Mouse (Mus musculus): ENCODE measurements around the gene Gga2.

DNA sequence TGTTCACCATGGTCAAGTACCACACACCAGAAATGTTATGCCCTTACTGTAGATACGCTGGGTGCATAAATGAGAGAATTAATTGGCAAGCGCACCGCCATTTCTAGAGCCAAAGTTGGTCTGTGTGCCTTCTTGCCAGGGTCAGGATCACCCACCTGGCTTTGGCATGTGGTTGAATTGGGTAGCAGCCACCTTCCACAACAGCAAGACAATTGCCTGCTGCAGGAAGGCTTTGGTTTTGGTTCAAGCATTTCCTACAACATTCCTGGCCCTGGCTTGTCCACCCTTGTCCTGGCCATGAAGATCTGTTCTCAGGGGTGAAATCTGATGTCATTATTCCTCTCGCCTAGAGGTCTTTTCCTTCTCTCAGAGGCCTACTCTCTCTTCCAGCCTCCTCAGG is 8.7 kb downstream of the Gga2 start:
- TF ChIP-seq EP300 (IDR thresholded peaks at IDR 0.05; ENCODE audit: low read depth): no peak
- no peak for TF ChIP-seq CTCF (IDR thresholded peaks at IDR 0.05; ENCODE audit: low read depth)

Measured in liver, postnatal 0 days (tissue).